Mouse (Mus musculus) liver, embryonic 13.5 days (tissue): Measurements from ENCODE around the gene Ak9. TPM values are rescaled to one million over a fixed set of nuclear protein-coding genes. Genes with fewer than 3 reads are reported as not detected.
A peak's percentile ranks its signal among the peaks of the same experiment; 100 is the strongest.

Experiments
- ATAC-seq: fragments of 200-750 bp; cut with Nextera tagmentation; 2 replicates; pipeline ENCODE4 v1.8.0; 2017; ENCODE audit warnings: low read depth, mild to moderate bottlenecking, moderate number of reproducible peaks, moderate library complexity
- DNase-seq: peaks from one replicate; pipeline ENCODE4 v3.0.0; 2022
- H3K27ac ChIP-seq: fragments of 300-500 bp; sonication (generic); 2 replicates; pipeline ENCODE4 v1.5.1; 2015; ENCODE audit warnings: moderate library complexity, mild to moderate bottlenecking, inconsistent platforms
- H3K27me3 ChIP-seq: fragments of 300-500 bp; sonication (generic); 2 replicates; pipeline ENCODE4 v1.6.1; 2015; ENCODE audit warnings: mild to moderate bottlenecking, inconsistent platforms
- H3K36me3 ChIP-seq: fragments of 300-500 bp; sonication (generic); 2 replicates; pipeline ENCODE4 v1.6.1; 2015; ENCODE audit warnings: mild to moderate bottlenecking, inconsistent platforms
- H3K4me1 ChIP-seq: fragments of 300-500 bp; sonication (generic); replicated peaks from 2 replicates; pipeline ENCODE4 v1.6.1; 2015; ENCODE audit warnings: inconsistent platforms
- H3K4me2 ChIP-seq: fragments of 300-500 bp; sonication (generic); 2 replicates; pipeline ENCODE4 v1.6.1; 2015; ENCODE audit warnings: inconsistent platforms, mild to moderate bottlenecking, moderate library complexity
- H3K4me3 ChIP-seq: fragments of 300-500 bp; sonication (generic); replicated peaks from 2 replicates; pipeline ENCODE4 v1.5.1; 2015; ENCODE audit warnings: mild to moderate bottlenecking, inconsistent platforms
- H3K9ac ChIP-seq: fragments of 300-500 bp; sonication (generic); 2 replicates; pipeline ENCODE4 v1.6.1; 2015; ENCODE audit warnings: mild to moderate bottlenecking, inconsistent platforms
- H3K9me3 ChIP-seq: fragments of 300-500 bp; sonication (generic); replicated peaks from 2 replicates; pipeline ENCODE4 v1.6.1; 2016; ENCODE audit warnings: inconsistent platforms
- WGBS: fragments of 180-500 bp; shearing (Covaris S2); methylation state at CpG from one replicate; pipeline ENCODE4 v1.1.7; 2015; ENCODE audit not compliant: insufficient replicate concordance; 5-methylcytosine and 5-hydroxymethylcytosine counted together
- polyA plus RNA-seq: library from polyadenylated mRNA; unstranded; fragments of >200 nt; fragmentation: Nextera tagmentation; extraction: Ambion mirVana; gene quantifications from 2 replicates; pipeline ENCODE4 v1.2.1, GENCODE M21; 2015

The Ak9 gene
- polyA plus RNA-seq, 1 experiment from 2014 or later = not detected

GRCm38 (mm10) chr10:41451656-41452055 is 147.9 kb downstream of the Ak9 start:
- no peak for ATAC-seq
- no peak overlapping the region for H3K4me3 ChIP-seq
- DNase-seq = no peak
- peak overlapping the region; percentile 85 for H3K4me2 ChIP-seq
- H3K27me3 ChIP-seq = no peaks in the 10 kb centered on the region
- H3K9me3 ChIP-seq = no peaks in the 10 kb centered on the region
- H3K36me3 ChIP-seq = peaks cover 31% of the 10 kb centered on the region
- peak overlapping the region; percentile 17; the same call in 1 of the 2 replicates for H3K9ac ChIP-seq
- peaks cover 54% of the 10 kb centered on the region for H3K4me1 ChIP-seq
- H3K27ac ChIP-seq = no peak overlapping the region
- 89% methylated on average over 9 of the region's 9 CpGs for WGBS

GRCm38 (mm10) chr10:41452791-41453190 is 149.0 kb downstream of the Ak9 start:
- Histone ChIP-seq H3K4me3 (no peak overlapping the region), H3K36me3 (peaks cover 38% of the 10 kb centered on the region), H3K4me2 (no peak overlapping the region), H3K9ac (no peak overlapping the region), H3K4me1 (peaks cover 53% of the 10 kb centered on the region), H3K27ac (no peak overlapping the region), H3K9me3 (no peaks in the 10 kb centered on the region), H3K27me3 (no peaks in the 10 kb centered on the region)
- ATAC-seq = no peak
- DNase-seq = no peak
- WGBS = 78% methylated on average over 3 of the region's 3 CpGs

- peaks cover 6% of the 10 kb centered on the region for H3K4me1 ChIP-seq
- ATAC-seq (no peak), DNase-seq (no peak)
- H3K4me2 ChIP-seq = no peak overlapping the region
- H3K9me3 ChIP-seq = no peaks in the 10 kb centered on the region
- H3K9ac ChIP-seq = no peak overlapping the region
- no peaks in the 10 kb centered on the region for H3K27me3 ChIP-seq
- H3K36me3 ChIP-seq = peaks cover 48% of the 10 kb centered on the region
- no peak overlapping the region for H3K27ac ChIP-seq
- no peak overlapping the region for H3K4me3 ChIP-seq
- 79% methylated on average over 4 of the region's 4 CpGs for WGBS
Measured at GRCm38 (mm10) chr10:41459990-41460389, 156.2 kb downstream of the Ak9 start.

- Histone ChIP-seq H3K4me1 (peaks cover 6% of the 10 kb centered on the region), H3K27me3 (no peaks in the 10 kb centered on the region), H3K9me3 (no peaks in the 10 kb centered on the region), H3K27ac (no peak overlapping the region), H3K4me3 (no peak overlapping the region), H3K36me3 (peaks cover 43% of the 10 kb centered on the region), H3K9ac (no peak overlapping the region), H3K4me2 (no peak overlapping the region)
- WGBS = 37% methylated on average over 2 of the region's 2 CpGs
- ATAC-seq (no peak), DNase-seq (no peak)
Measured at GRCm38 (mm10) chr10:41460501-41460900, 156.7 kb downstream of the Ak9 start.

GRCm38 (mm10) chr10:41461057-41461722 is 157.4 kb downstream of the Ak9 start:
- H3K27ac ChIP-seq = no peak overlapping the region
- WGBS = 76% methylated on average over 3 of the region's 3 CpGs
- ATAC-seq (no peak), DNase-seq (no peak)
- H3K36me3 ChIP-seq = peaks cover 37% of the 10 kb centered on the region
- H3K9ac ChIP-seq = no peak overlapping the region
- peaks cover 4% of the 10 kb centered on the region for H3K4me1 ChIP-seq
- no peak overlapping the region for H3K4me2 ChIP-seq
- no peaks in the 10 kb centered on the region for H3K9me3 ChIP-seq
- no peaks in the 10 kb centered on the region for H3K27me3 ChIP-seq
- H3K4me3 ChIP-seq = no peak overlapping the region

GRCm38 (mm10) chr10:41464401-41464955 is 160.7 kb downstream of the Ak9 start:
- Histone ChIP-seq H3K4me2 (no peak overlapping the region), H3K9ac (no peak overlapping the region), H3K27ac (no peak overlapping the region), H3K4me1 (no peaks in the 10 kb centered on the region; the same call in 1 of the 2 replicates), H3K4me3 (no peak overlapping the region), H3K36me3 (peaks cover 21% of the 10 kb centered on the region), H3K27me3 (no peaks in the 10 kb centered on the region), H3K9me3 (no peaks in the 10 kb centered on the region)
- ATAC-seq (no peak), DNase-seq (no peak)
- 74% methylated on average over 15 of the region's 15 CpGs for WGBS

GRCm38 (mm10) chr10:41467325-41467724 is 163.5 kb downstream of the Ak9 start:
- H3K9ac ChIP-seq = no peak overlapping the region
- H3K36me3 ChIP-seq = peaks cover 18% of the 10 kb centered on the region
- no peaks in the 10 kb centered on the region for H3K27me3 ChIP-seq
- no peak overlapping the region for H3K4me3 ChIP-seq
- H3K9me3 ChIP-seq = no peaks in the 10 kb centered on the region
- DNase-seq (no peak), ATAC-seq (no peak)
- no peak overlapping the region for H3K4me2 ChIP-seq
- no peak overlapping the region for H3K27ac ChIP-seq
- WGBS = 70% methylated on average over 6 of the region's 6 CpGs
- H3K4me1 ChIP-seq = peaks cover 4% of the 10 kb centered on the region

- DNase-seq = no peak
Measured at GRCm38 (mm10) chr10:41470693-41471092, 166.9 kb downstream of the Ak9 start.

GRCm38 (mm10) chr10:41472534-41472933 is 168.8 kb downstream of the Ak9 start:
- H3K36me3 ChIP-seq = no peaks in the 10 kb centered on the region

More at GRCm38 (mm10) chr10:41470693-41471092, 166.9 kb downstream of the Ak9 start:
- 70% methylated on average over 3 of the region's 3 CpGs for WGBS
- Histone ChIP-seq H3K27ac (no peak overlapping the region), H3K4me1 (peaks cover 37% of the 10 kb centered on the region), H3K4me2 (no peak overlapping the region), H3K4me3 (no peak overlapping the region), H3K9ac (no peak overlapping the region), H3K36me3 (no peaks in the 10 kb centered on the region), H3K9me3 (no peaks in the 10 kb centered on the region), H3K27me3 (no peaks in the 10 kb centered on the region)
- ATAC-seq = no peak

GRCm38 (mm10) chr10:41472962-41473481 is 169.2 kb downstream of the Ak9 start:
- no peaks in the 10 kb centered on the region for H3K9me3 ChIP-seq
- no peak overlapping the region for H3K4me3 ChIP-seq
- no peaks in the 10 kb centered on the region for H3K36me3 ChIP-seq
- no peak for ATAC-seq
- H3K27me3 ChIP-seq = 0 out of 2 replicates have a peak, but pooled peaks cover 5% of the 10 kb centered on the region
- no peak overlapping the region for H3K4me2 ChIP-seq
- 48% methylated on average over 5 of the region's 5 CpGs for WGBS
- no peak for DNase-seq
- H3K27ac ChIP-seq = no peak overlapping the region
- H3K4me1 ChIP-seq = peaks cover 60% of the 10 kb centered on the region
- no peak overlapping the region for H3K9ac ChIP-seq

More at GRCm38 (mm10) chr10:41472534-41472933, 168.8 kb downstream of the Ak9 start:
- ATAC-seq (no peak), DNase-seq (no peak)
- H3K27ac ChIP-seq = no peak overlapping the region
- H3K4me2 ChIP-seq = no peak overlapping the region
- H3K4me3 ChIP-seq = no peak overlapping the region
- H3K9ac ChIP-seq = no peak overlapping the region
- no peaks in the 10 kb centered on the region for H3K9me3 ChIP-seq
- H3K27me3 ChIP-seq = 0 out of 2 replicates have a peak, but pooled peaks cover 5% of the 10 kb centered on the region
- peaks cover 56% of the 10 kb centered on the region for H3K4me1 ChIP-seq

- Histone ChIP-seq H3K27ac (peak overlapping the region; percentile 47; the same call in 1 of the 2 replicates), H3K4me2 (no peak overlapping the region), H3K4me3 (no peak overlapping the region), H3K27me3 (0 out of 2 replicates have a peak, but pooled peaks cover 5% of the 10 kb centered on the region), H3K9me3 (no peaks in the 10 kb centered on the region), H3K36me3 (no peaks in the 10 kb centered on the region), H3K9ac (0 out of 2 replicates have a peak overlapping the region, but pooled peaks have one; percentile 36), H3K4me1 (peaks cover 68% of the 10 kb centered on the region)
- WGBS = 17% methylated on average over 6 of the region's 6 CpGs
- ATAC-seq (0 out of 2 replicates have a peak, but pooled peaks have one; percentile 21), DNase-seq (peak; percentile 27)
Measured at GRCm38 (mm10) chr10:41473782-41474468, 170.1 kb downstream of the Ak9 start.
